Mouse (Mus musculus): ENCODE data around the gene Cfap43.

GRCm38 (mm10) chr19:47835776-47836175 lies 83.3 kb downstream of the Cfap43 start:
- TF ChIP-seq CTCF (conservative IDR thresholded peaks at IDR 0.05 in 1 of 2, IDR thresholded peaks at IDR 0.05 in 1 of 2; ENCODE audit: low read depth in 2 of 2, low read length in 2 of 2): no peak
- TF ChIP-seq NELFE (IDR thresholded peaks at IDR 0.05; ENCODE audit: low read depth, low read length): no peak
- no peak for TF ChIP-seq USF1 (IDR thresholded peaks at IDR 0.05; ENCODE audit: low read depth, low read length)
- no peak for TF ChIP-seq BHLHE40 (IDR thresholded peaks at IDR 0.05; ENCODE audit: low read depth, low read length)
- TF ChIP-seq EP300 (IDR thresholded peaks at IDR 0.05; ENCODE audit: low read length): no peak
- no peak for TF ChIP-seq ZKSCAN1 (IDR thresholded peaks at IDR 0.05; ENCODE audit: borderline replicate concordance, low read depth, low read length)
- TF ChIP-seq POLR2A (IDR thresholded peaks at IDR 0.05; ENCODE audit: low read depth, low read length): no peak
- no peak for TF ChIP-seq E2F4 (IDR thresholded peaks at IDR 0.05; ENCODE audit: insufficient replicate concordance, low read depth, low read length)
- no peak for TF ChIP-seq ZC3H11A (IDR thresholded peaks at IDR 0.05; ENCODE audit: low read depth, low read length)
- TF ChIP-seq KAT2A (IDR thresholded peaks at IDR 0.05; ENCODE audit: insufficient replicate concordance, low read length): no peak
- no peak for TF ChIP-seq NRF1 (IDR thresholded peaks at IDR 0.05; ENCODE audit: low read depth, low read length)
